Mouse (Mus musculus): ENCODE measurements around the gene Uchl4.

GRCm38 (mm10) chr9:64236056-64236455 lies 1.1 kb downstream of the Uchl4 start:
- TF ChIP-seq POLR2A (IDR thresholded peaks at IDR 0.05; ENCODE audit: low read depth, low read length) = no peak
- no peak for TF ChIP-seq CTCF (IDR thresholded peaks at IDR 0.05; ENCODE audit: borderline replicate concordance, insufficient read depth, low read length)

Measured in embryonic fibroblast, embryonic 13.5 days (primary cell).